Mouse (Mus musculus): ENCODE results near the gene Col6a6. TPM values are rescaled to one million over a fixed set of nuclear protein-coding genes. Genes with fewer than 3 reads are reported as not detected.

Gene Col6a6
- total RNA-seq, 2 experiments from 2014 or later = 13.2 to 17.7 TPM

DNA sequence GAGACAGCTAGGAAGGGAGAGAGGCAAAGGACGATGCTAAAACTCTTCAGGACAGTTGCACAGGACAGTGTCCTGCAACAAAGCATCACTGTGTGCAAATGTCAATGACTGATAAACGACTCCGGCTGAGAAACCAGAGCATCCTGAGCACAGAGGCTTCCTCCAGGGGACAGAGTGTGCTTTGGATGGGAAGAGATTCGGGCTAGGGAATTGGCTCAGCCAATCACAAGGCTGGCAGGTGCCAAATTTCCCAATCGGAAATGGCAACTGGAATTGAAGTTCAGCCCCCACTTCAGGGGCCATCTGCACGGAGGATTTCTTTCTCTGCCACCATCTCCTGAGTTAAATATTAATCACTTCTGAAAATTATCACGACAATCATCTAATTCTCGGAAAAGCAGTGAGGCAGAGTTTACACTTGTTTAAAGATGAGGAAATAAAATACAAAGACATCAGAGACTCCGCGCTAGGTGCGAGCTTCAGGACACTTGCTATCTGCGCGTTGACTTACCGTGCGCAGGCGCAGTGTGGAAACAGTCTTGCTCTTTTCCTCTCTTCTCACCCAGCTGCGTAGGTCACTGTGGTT lies 18.9 kb downstream of the Col6a6 start:
- intact Hi-C loops (cut with DNase I; ENCODE audit: low total_unique reads) = no loop called here
- DNase-seq = no peak

- intact Hi-C loops (cut with DNase I; ENCODE audit: low total_unique reads) = no loop called here
- no peak for DNase-seq
Observed at GRCm38 (mm10) chr9:105803416-105803815, 24.5 kb downstream of the Col6a6 start.

GRCm38 (mm10) chr9:105801463-105801862 lies 26.5 kb downstream of the Col6a6 start:
- intact Hi-C loops (cut with DNase I; ENCODE audit: low total_unique reads) = no loop called here
- DNase-seq = peak; percentile 43

GRCm38 (mm10) chr9:105800286-105800685 lies 27.7 kb downstream of the Col6a6 start:
- DNase-seq = no peak
- intact Hi-C loops (cut with DNase I; ENCODE audit: low total_unique reads) = no loop called here

GRCm38 (mm10) chr9:105796137-105796536 lies 31.8 kb downstream of the Col6a6 start:
- DNase-seq = no peak

DNA sequence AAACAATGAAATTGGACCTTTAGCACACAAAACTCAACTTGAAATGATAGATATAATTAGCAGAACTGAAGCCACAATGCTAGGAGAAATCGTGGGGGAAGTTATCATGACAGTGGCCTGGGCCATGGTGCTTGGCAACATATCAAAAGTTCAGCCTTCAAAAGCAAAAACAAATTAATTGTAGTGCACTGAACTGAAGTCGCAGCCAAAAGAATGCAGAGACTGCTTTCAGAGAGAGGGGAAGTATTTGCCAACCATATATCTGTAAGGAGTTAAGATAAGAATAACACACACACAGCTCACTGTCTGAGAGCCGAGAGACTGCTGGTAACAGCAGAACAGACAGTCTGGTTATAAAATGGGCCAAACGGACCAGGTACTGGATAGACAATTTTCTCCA lies 33.0 kb downstream of the Col6a6 start:
- no peak for DNase-seq
- intact Hi-C loops (cut with DNase I; ENCODE audit: low total_unique reads) = no loop called here

More at GRCm38 (mm10) chr9:105796137-105796536, 31.8 kb downstream of the Col6a6 start:
- intact Hi-C loops (cut with DNase I; ENCODE audit: low total_unique reads) = no loop called here

DNA sequence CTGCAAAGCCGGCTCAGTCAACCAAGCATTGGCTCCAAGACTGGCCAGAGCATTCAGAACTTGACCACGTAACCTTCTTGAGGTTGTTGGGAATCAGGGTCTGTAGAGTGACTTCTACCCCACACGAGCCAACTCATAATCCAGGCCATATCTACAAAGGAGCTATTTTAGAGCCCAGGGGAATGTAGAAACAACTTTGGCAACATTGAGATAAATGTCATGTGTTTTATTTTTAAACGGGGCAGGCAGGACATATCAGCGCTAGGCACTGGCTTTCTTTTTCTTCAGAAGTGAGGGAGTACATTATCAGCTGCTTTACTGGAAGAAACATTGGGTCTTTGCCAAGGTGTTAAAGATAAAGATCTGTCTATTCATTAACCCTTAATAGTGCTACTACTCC lies 36.1 kb downstream of the Col6a6 start:
- no peak for DNase-seq
- intact Hi-C loops (cut with DNase I; ENCODE audit: low total_unique reads) = no loop called here

DNA sequence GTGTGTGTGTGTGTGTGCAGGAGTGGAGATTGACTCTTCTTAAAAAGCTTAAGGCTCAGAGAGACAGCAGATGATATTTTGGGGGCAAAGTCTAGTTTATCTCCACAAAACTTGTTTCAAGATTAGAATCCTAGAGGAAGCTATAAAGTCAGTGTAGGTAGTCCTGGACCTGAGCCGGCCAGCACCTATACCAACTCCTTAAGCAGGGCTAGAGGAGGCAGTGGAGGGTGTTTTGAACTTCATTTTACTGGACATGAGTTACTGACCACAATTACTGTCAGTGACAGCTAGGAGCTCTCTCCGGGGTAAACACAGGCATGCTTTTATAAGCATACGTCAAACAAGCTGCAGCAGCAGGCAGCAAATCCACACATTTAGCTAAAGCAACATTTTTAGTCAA lies 39.8 kb downstream of the Col6a6 start:
- no peak for DNase-seq
- intact Hi-C loops (cut with DNase I; ENCODE audit: low total_unique reads) = no loop called here

GRCm38 (mm10) chr9:105787800-105788199 lies 40.2 kb downstream of the Col6a6 start:
- intact Hi-C loops (cut with DNase I; ENCODE audit: low total_unique reads) = no loop called here
- DNase-seq = no peak

DNA sequence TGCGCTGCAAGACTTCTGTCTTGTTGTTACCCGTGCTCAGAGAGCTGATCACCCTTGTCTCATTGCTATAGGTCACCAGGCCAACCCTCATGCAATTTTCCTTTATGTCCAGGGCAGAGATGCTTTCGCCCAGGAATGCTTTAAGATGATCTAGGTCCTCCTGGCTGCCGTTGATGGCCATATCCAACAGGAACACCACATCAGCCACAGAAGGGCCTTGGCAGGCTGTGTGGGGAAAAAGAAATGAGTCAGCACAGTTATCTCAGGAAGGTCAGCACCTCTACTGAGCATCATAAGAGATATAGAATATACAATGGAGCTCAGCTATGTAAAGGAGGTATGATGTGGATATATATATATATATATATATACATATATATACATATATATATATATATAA lies 43.9 kb downstream of the Col6a6 start:
- DNase-seq = no peak

DNA sequence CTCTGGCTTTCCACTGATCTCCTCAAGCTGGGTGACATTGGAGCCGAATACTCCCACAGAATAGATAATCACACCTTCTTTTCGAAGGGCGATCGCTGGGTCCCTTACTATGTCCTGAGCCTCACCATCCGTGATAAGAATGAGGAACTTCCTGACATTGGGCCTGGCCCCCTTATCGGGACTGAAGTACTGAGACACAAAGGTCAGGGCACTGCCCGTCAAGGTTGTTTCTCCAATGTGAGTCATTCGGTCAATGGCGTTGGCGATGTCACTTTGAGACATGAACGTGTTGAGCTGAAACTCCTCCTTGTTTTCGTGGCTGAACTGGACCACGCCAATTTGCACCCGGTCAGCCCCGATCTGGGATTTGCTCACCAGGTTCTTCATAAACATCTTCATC lies 47.3 kb downstream of the Col6a6 start:
- intact Hi-C loops (cut with DNase I; ENCODE audit: low total_unique reads) = no loop called here
- no peak for DNase-seq

More for the DNA sequence above, 43.9 kb downstream of the Col6a6 start:
- intact Hi-C loops (cut with DNase I; ENCODE audit: low total_unique reads) = no loop called here

GRCm38 (mm10) chr9:105778741-105779140 lies 49.2 kb downstream of the Col6a6 start:
- intact Hi-C loops (cut with DNase I; ENCODE audit: low total_unique reads) = loop anchor here (5.0 kb wide), 1 partner anchor 66 kb away; no protein-coding TSS in a partner anchor
- no peak for DNase-seq

DNA sequence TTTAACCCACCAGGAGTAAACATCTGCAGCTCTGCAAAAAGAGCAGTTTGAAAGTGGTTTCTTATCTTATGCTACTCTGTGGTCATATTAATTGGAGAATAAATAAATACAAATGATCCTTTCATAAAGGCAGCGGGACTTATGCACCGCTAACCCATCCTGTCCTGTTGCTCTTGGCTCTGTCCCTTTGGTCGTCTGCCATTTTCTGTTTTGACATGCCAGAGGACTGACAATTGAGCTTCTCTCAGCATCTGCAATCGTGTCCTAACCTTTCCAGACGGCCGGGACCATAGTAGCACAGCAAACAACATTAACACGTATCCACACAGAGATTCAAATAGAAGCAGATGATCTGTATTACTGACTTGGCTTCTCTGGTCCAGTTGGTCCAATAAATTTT lies 53.1 kb downstream of the Col6a6 start:
- peak; percentile 36 for DNase-seq
- intact Hi-C loops (cut with DNase I; ENCODE audit: low total_unique reads) = loop anchor here (5.0 kb wide), 1 partner anchor 63 kb away; no protein-coding TSS in a partner anchor

DNA sequence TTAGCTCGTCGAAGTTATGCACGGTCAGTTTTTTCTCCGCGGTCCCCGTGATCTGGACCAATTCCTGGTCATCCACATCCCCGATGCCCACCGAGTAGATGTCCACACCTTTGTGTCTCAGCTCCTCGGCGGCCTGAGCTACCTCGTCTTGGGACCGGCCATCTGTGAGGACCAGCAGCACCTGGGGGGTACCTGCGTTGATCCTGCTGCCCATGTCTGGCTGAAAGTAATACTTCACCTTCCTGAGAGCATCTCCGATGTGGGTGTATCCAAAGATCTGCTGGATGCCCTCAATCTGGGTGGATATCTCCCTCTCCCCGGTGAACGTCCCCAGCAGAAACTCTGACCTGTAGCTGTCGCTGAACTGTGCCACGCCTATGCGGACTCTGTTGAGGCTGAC lies 53.6 kb downstream of the Col6a6 start:
- no peak for DNase-seq
- intact Hi-C loops (cut with DNase I; ENCODE audit: low total_unique reads) = no loop called here

DNA sequence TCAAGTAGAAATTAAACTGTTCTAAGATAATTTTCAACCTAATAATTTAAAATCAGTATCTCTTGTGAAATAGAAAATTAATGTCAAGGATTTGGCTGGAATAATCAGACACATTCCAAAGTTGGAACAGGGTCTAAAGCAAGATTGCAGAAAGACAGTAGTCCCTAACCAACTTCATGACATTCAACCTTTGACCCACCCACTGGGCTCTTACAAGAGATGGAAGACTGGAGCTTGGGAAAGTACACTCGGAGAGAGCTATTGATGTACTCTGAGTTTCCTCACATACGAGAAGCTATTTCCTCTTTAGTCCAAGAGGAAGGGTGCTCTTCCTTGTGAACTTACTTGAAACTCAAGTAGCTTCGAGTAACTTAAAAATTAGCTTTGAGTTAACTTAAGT lies 56.6 kb downstream of the Col6a6 start:
- DNase-seq = no peak
- intact Hi-C loops (cut with DNase I; ENCODE audit: low total_unique reads) = no loop called here

- DNase-seq = no peak
- intact Hi-C loops (cut with DNase I; ENCODE audit: low total_unique reads) = no loop called here
Observed at GRCm38 (mm10) chr9:105770690-105771089, 57.3 kb downstream of the Col6a6 start.

GRCm38 (mm10) chr9:105765891-105766290 lies 62.1 kb downstream of the Col6a6 start:
- intact Hi-C loops (cut with DNase I; ENCODE audit: low total_unique reads) = no loop called here
- DNase-seq = no peak

GRCm38 (mm10) chr9:105764681-105765080 lies 63.3 kb downstream of the Col6a6 start:
- DNase-seq = no peak
- intact Hi-C loops (cut with DNase I; ENCODE audit: low total_unique reads) = no loop called here

DNA sequence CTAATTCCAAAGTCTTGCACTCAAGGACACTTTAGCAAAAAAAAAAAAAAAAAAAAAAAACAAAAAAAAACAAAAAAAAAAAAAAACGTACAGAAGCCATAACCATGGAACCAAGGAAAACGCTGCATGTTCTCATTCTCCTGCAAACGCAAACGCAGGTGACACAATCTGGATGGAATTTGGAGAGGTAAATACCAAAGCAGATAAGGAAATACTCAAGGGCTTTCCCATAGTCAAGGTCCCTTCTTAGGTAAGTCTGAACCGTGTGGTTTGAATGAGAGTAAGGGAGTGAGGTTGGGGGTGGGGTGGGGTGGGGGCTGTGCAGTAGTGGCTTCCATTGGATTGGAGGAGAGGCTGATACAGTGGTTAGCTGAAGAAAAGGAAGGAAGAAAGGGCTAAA lies 63.8 kb downstream of the Col6a6 start:
- intact Hi-C loops (cut with DNase I; ENCODE audit: low total_unique reads) = no loop called here
- no peak for DNase-seq

- intact Hi-C loops (cut with DNase I; ENCODE audit: low total_unique reads) = no loop called here
- DNase-seq = no peak
Observed at GRCm38 (mm10) chr9:105763625-105764024, 64.3 kb downstream of the Col6a6 start.

- no peak for DNase-seq
- intact Hi-C loops (cut with DNase I; ENCODE audit: low total_unique reads) = no loop called here
Observed at GRCm38 (mm10) chr9:105762274-105762673, 65.7 kb downstream of the Col6a6 start.

GRCm38 (mm10) chr9:105758861-105759260 lies 69.1 kb downstream of the Col6a6 start:
- intact Hi-C loops (cut with DNase I; ENCODE audit: low total_unique reads) = no loop called here
- no peak for DNase-seq

Data from gastrocnemius, postnatal 14 days (tissue).